Mouse (Mus musculus) hindbrain, embryonic 11.5 days (tissue): ENCODE measurements around the gene Ksr1. TPM values are rescaled to one million over a fixed set of nuclear protein-coding genes. Genes with fewer than 3 reads are reported as not detected.

Experiments
- ATAC-seq: fragments of 200-750 bp; cut with Nextera tagmentation; 2 replicates; pipeline ENCODE4 v1.8.0; 2017; ENCODE audit warnings: mild to moderate bottlenecking, moderate TSS enrichment, moderate library complexity; ENCODE audit not compliant: low FRiP score
- DNase-seq: peaks from one replicate; pipeline ENCODE4 v3.0.0-alpha.2; 2015; ENCODE audit warnings: low spot score
- H3K27ac ChIP-seq: fragments of 300-500 bp; sonication (generic); 2 replicates; pipeline ENCODE4 v1.5.1; 2014; ENCODE audit warnings: mild to moderate bottlenecking, low read depth, low read length
- H3K27me3 ChIP-seq: fragments of 300-500 bp; sonication (generic); 2 replicates; pipeline ENCODE4 v1.6.1; 2014; ENCODE audit warnings: mild to moderate bottlenecking, low read length, moderate library complexity, mixed read lengths; ENCODE audit not compliant: control insufficient read depth, insufficient read depth
- H3K36me3 ChIP-seq: fragments of 300-500 bp; sonication (generic); 2 replicates; pipeline ENCODE4 v1.6.1; 2014; ENCODE audit warnings: mild to moderate bottlenecking, low read length, moderate library complexity, mixed read lengths; ENCODE audit not compliant: control insufficient read depth, insufficient read depth
- H3K4me1 ChIP-seq: fragments of 300-500 bp; sonication (generic); replicated peaks from 2 replicates; pipeline ENCODE4 v1.6.1; 2014; ENCODE audit warnings: low read length, mixed read lengths; ENCODE audit not compliant: control insufficient read depth, insufficient read depth
- H3K4me2 ChIP-seq: fragments of 300-500 bp; sonication (generic); replicated peaks from 2 replicates; pipeline ENCODE4 v1.6.1; 2014; ENCODE audit warnings: mild to moderate bottlenecking, low read depth, low read length
- H3K4me3 ChIP-seq: fragments of 300-500 bp; sonication (generic); 2 replicates; pipeline ENCODE4 v1.5.1; 2014; ENCODE audit warnings: low read depth, low read length
- H3K9ac ChIP-seq: fragments of 300-500 bp; sonication (generic); 2 replicates; pipeline ENCODE4 v1.6.1; 2014; ENCODE audit warnings: low read depth, low read length
- H3K9me3 ChIP-seq: fragments of 300-500 bp; sonication (generic); 2 replicates; pipeline ENCODE4 v1.6.1; 2016; ENCODE audit warnings: low read length; ENCODE audit not compliant: control insufficient read depth
- WGBS: fragments of 180-500 bp; shearing (Covaris S2); extraction: QIAGEN DNeasy Blood & Tissue Kit; methylation state at CpG from one replicate; pipeline ENCODE4 v1.1.7; 2014; 5-methylcytosine and 5-hydroxymethylcytosine counted together
- polyA plus RNA-seq: library from polyadenylated mRNA; unstranded; fragments of >200 nt; fragmentation: Nextera tagmentation; extraction: Ambion mirVana; gene quantifications from 2 replicates; pipeline ENCODE4 v1.2.1, GENCODE M21; 2014

Gene Ksr1
- polyA plus RNA-seq, 1 experiment from 2014 or later, result 3.9 TPM

- Histone ChIP-seq H3K4me2 (no peak overlapping the region), H3K36me3 (no peaks in the 10 kb centered on the region), H3K9ac (no peak overlapping the region), H3K27me3 (no peaks in the 10 kb centered on the region), H3K4me1 (0 out of 2 replicates have a peak, but pooled peaks cover 4% of the 10 kb centered on the region), H3K4me3 (no peak overlapping the region), H3K9me3 (no peaks in the 10 kb centered on the region), H3K27ac (no peak overlapping the region)
- DNase-seq (no peak), ATAC-seq (no peak)
- 95% methylated on average over 4 of the region's 4 CpGs for WGBS
Measured at GRCm38 (mm10) chr11:79067172-79067571, 79.0 kb downstream of the Ksr1 start.

GRCm38 (mm10) chr11:79066191-79066530 is 80.0 kb downstream of the Ksr1 start:
- no peak overlapping the region for H3K4me3 ChIP-seq
- 94% methylated on average over 2 of the region's 2 CpGs for WGBS
- H3K27ac ChIP-seq, result no peak overlapping the region
- no peak overlapping the region for H3K9ac ChIP-seq
- no peak overlapping the region for H3K4me2 ChIP-seq
- no peaks in the 10 kb centered on the region for H3K36me3 ChIP-seq
- no peak for DNase-seq
- H3K9me3 ChIP-seq, result no peaks in the 10 kb centered on the region
- ATAC-seq, result no peak
- H3K27me3 ChIP-seq, result no peaks in the 10 kb centered on the region
- H3K4me1 ChIP-seq, result 0 out of 2 replicates have a peak, but pooled peaks cover 4% of the 10 kb centered on the region

- H3K27ac ChIP-seq, result no peak overlapping the region; the same call in 1 of the 2 replicates
Measured at GRCm38 (mm10) chr11:79065463-79066190, 80.6 kb downstream of the Ksr1 start.

GRCm38 (mm10) chr11:79064311-79064710 is 81.9 kb downstream of the Ksr1 start:
- Histone ChIP-seq H3K4me3 (no peak overlapping the region), H3K4me1 (no peaks in the 10 kb centered on the region), H3K27me3 (no peaks in the 10 kb centered on the region), H3K9me3 (no peaks in the 10 kb centered on the region), H3K36me3 (no peaks in the 10 kb centered on the region), H3K4me2 (no peak overlapping the region), H3K27ac (no peak overlapping the region), H3K9ac (no peak overlapping the region)
- DNase-seq (no peak), ATAC-seq (no peak)
- WGBS, result 60% methylated on average over 8 of the region's 8 CpGs

More at GRCm38 (mm10) chr11:79065463-79066190, 80.6 kb downstream of the Ksr1 start:
- Histone ChIP-seq H3K4me2 (no peak overlapping the region), H3K27me3 (no peaks in the 10 kb centered on the region), H3K9me3 (no peaks in the 10 kb centered on the region), H3K9ac (no peak overlapping the region), H3K4me3 (no peak overlapping the region), H3K36me3 (no peaks in the 10 kb centered on the region), H3K4me1 (0 out of 2 replicates have a peak, but pooled peaks cover 4% of the 10 kb centered on the region)
- WGBS, result 80% methylated on average over 11 of the region's 11 CpGs
- DNase-seq, result no peak
- no peak for ATAC-seq

- no peak overlapping the region for H3K4me2 ChIP-seq
- no peaks in the 10 kb centered on the region for H3K27me3 ChIP-seq
- ATAC-seq, result no peak
- H3K4me3 ChIP-seq, result no peak overlapping the region
- no peaks in the 10 kb centered on the region for H3K4me1 ChIP-seq
- no peaks in the 10 kb centered on the region for H3K36me3 ChIP-seq
- no peak for DNase-seq
- H3K9me3 ChIP-seq, result no peaks in the 10 kb centered on the region
- no peak overlapping the region for H3K27ac ChIP-seq
- 80% methylated on average over 7 of the region's 7 CpGs for WGBS
- no peak overlapping the region for H3K9ac ChIP-seq
Measured at GRCm38 (mm10) chr11:79063616-79064015, 82.6 kb downstream of the Ksr1 start.

- no peaks in the 10 kb centered on the region for H3K4me1 ChIP-seq
- no peak overlapping the region for H3K27ac ChIP-seq
- DNase-seq (no peak), ATAC-seq (no peak)
- no peak overlapping the region for H3K4me3 ChIP-seq
- no peaks in the 10 kb centered on the region for H3K27me3 ChIP-seq
- H3K4me2 ChIP-seq, result no peak overlapping the region
- no peaks in the 10 kb centered on the region for H3K36me3 ChIP-seq
- no peaks in the 10 kb centered on the region for H3K9me3 ChIP-seq
- H3K9ac ChIP-seq, result no peak overlapping the region
- WGBS, result 87% methylated on average over 5 of the region's 5 CpGs
Measured at GRCm38 (mm10) chr11:79062897-79063296, 83.3 kb downstream of the Ksr1 start.

GRCm38 (mm10) chr11:79061839-79062238 is 84.4 kb downstream of the Ksr1 start:
- Histone ChIP-seq H3K4me3 (no peak overlapping the region), H3K27ac (no peak overlapping the region), H3K9ac (no peak overlapping the region), H3K4me2 (no peak overlapping the region), H3K27me3 (no peaks in the 10 kb centered on the region), H3K9me3 (no peaks in the 10 kb centered on the region), H3K4me1 (no peaks in the 10 kb centered on the region), H3K36me3 (no peaks in the 10 kb centered on the region)
- no peak for DNase-seq
- no peak for ATAC-seq
- 48% methylated on average over 7 of the region's 7 CpGs for WGBS

- H3K27ac ChIP-seq, result no peak overlapping the region
- no peak for ATAC-seq
- no peaks in the 10 kb centered on the region for H3K36me3 ChIP-seq
- no peak for DNase-seq
- WGBS, result 77% methylated on average over 5 of the region's 5 CpGs
- H3K4me2 ChIP-seq, result no peak overlapping the region
- H3K4me3 ChIP-seq, result no peak overlapping the region
- H3K4me1 ChIP-seq, result no peaks in the 10 kb centered on the region
- H3K27me3 ChIP-seq, result no peaks in the 10 kb centered on the region
- H3K9ac ChIP-seq, result no peak overlapping the region
- H3K9me3 ChIP-seq, result no peaks in the 10 kb centered on the region
Measured at GRCm38 (mm10) chr11:79059850-79060249, 86.4 kb downstream of the Ksr1 start.

- Histone ChIP-seq H3K27me3 (no peaks in the 10 kb centered on the region), H3K4me2 (no peak overlapping the region), H3K36me3 (no peaks in the 10 kb centered on the region), H3K27ac (no peak overlapping the region), H3K9ac (no peak overlapping the region), H3K4me1 (no peaks in the 10 kb centered on the region), H3K4me3 (no peak overlapping the region), H3K9me3 (no peaks in the 10 kb centered on the region)
- DNase-seq (no peak), ATAC-seq (no peak)
- WGBS, result 91% methylated on average over 4 of the region's 4 CpGs
Measured at GRCm38 (mm10) chr11:79059062-79059461, 87.1 kb downstream of the Ksr1 start.
